Mouse (Mus musculus): Measurements from ENCODE around the gene Acvr1b. TPM values are rescaled to one million over a fixed set of nuclear protein-coding genes. Genes with fewer than 3 reads are reported as not detected.

Gene Acvr1b
- total and polyA plus RNA-seq, 3 experiments, result 2.7 to 4.8 (median 2.9) TPM

GRCm38 (mm10) chr15:101240799-101241204 lies 66.9 kb downstream of the Acvr1b start:
- in situ Hi-C loops (cut with MboI; ENCODE audit: low pct_ligation_motif_present, low pct_unique_long_range_greater_than_20kb, low sequenced_read_pairs), result loop anchor here (5.0 kb wide), 1 partner anchor 36 kb away; no protein-coding TSS in a partner anchor
- dilution Hi-C loops (cut with MboI; ENCODE audit: extremely low pct_ligation_motif_present, extremely low pct_unique_long_range_greater_than_20kb, low sequenced_read_pairs), result no loop called here
- Histone ChIP-seq H3K9ac (ENCODE audit: insufficient read depth, low read depth) (no peak overlapping the region), H3K27me3 (replicated peaks) (peaks cover 26% of the 10 kb centered on the region), H3K27ac (ENCODE audit: insufficient read depth, low read depth) (no peak overlapping the region), H3K9me3 (replicated peaks; ENCODE audit: low read length) (no peaks in the 10 kb centered on the region), H3K4me2 (ENCODE audit: insufficient read depth, low read depth, poor library complexity, severe bottlenecking) (peak overlapping the region; percentile 84), H3K79me2 (replicated peaks; ENCODE audit: control insufficient read depth, extremely low read depth, insufficient read depth, poor library complexity, severe bottlenecking) (no peaks in the 10 kb centered on the region), H3K4me1 (ENCODE audit: control insufficient read depth in 1 of 2, insufficient read depth in 2 of 2) (peaks cover under 1 to 44% of the 10 kb centered on the region in 2 experiments; a peak in 3 of 4 replicates), H3K4me3 (replicated peaks in 1 of 3; ENCODE audit: low read depth in 2 of 3, low read length in 2 of 3, poor library complexity in 1 of 3) (peak overlapping the region in 1 of 3 experiments; percentile 21), H3K36me3 (replicated peaks in 1 of 2; ENCODE audit: control insufficient read depth in 1 of 2, insufficient read depth in 1 of 2, low read length in 1 of 2) (no peaks in the 10 kb centered on the region)
- DNase-seq (ENCODE audit: extremely low read depth), result peak; percentile 92
- 0 out of 2 replicates have a peak, but pooled peaks have one; percentile 15 for TF ChIP-seq ETS1 (conservative IDR thresholded peaks at IDR 0.05; ENCODE audit: low read depth, low read length)
- no peak for TF ChIP-seq MAFK (IDR thresholded peaks at IDR 0.05; ENCODE audit: insufficient replicate concordance, low read length)
- TF ChIP-seq ELF1 (IDR thresholded peaks at IDR 0.05; ENCODE audit: low read depth, low read length), result peak; percentile 23; the same call in 1 of the 2 replicates
- peak; percentile 100 for TF ChIP-seq RAD21 (IDR thresholded peaks at IDR 0.05; ENCODE audit: low read depth, low read length)
- TF ChIP-seq E2F4 (IDR thresholded peaks at IDR 0.05; ENCODE audit: insufficient replicate concordance, low read depth, low read length), result no peak
- TF ChIP-seq CTCF (conservative IDR thresholded peaks at IDR 0.05 in 1 of 2, IDR thresholded peaks at IDR 0.05 in 1 of 2; ENCODE audit: low read depth in 2 of 2, low read length in 2 of 2), result peak; percentile 98 to 99
- TF ChIP-seq NELFE (IDR thresholded peaks at IDR 0.05; ENCODE audit: low read depth, low read length), result peak; percentile 27; the same call in 1 of the 2 replicates
- TF ChIP-seq ZC3H11A (IDR thresholded peaks at IDR 0.05; ENCODE audit: low read depth, low read length), result peak; percentile 82
- TF ChIP-seq SIN3A (IDR thresholded peaks at IDR 0.05; ENCODE audit: low read length), result peak; percentile 65; the same call in 1 of the 2 replicates
- TF ChIP-seq SMC3 (IDR thresholded peaks at IDR 0.05; ENCODE audit: low read depth, low read length), result peak; percentile 95
- no peak for TF ChIP-seq BHLHE40 (IDR thresholded peaks at IDR 0.05; ENCODE audit: low read depth, low read length)
- TF ChIP-seq MXI1 (IDR thresholded peaks at IDR 0.05; ENCODE audit: low read depth, low read length), result peak; percentile 53; the same call in 1 of the 2 replicates
- no peak for TF ChIP-seq MAX (IDR thresholded peaks at IDR 0.05; ENCODE audit: low read length)
- no peak for TF ChIP-seq CHD1 (IDR thresholded peaks at IDR 0.05; ENCODE audit: low read depth, low read length)

GRCm38 (mm10) chr15:101241236-101241635 lies 67.4 kb downstream of the Acvr1b start:
- H3K4me1 ChIP-seq (ENCODE audit: control insufficient read depth in 1 of 2, insufficient read depth in 2 of 2), result peaks cover 0 to 42% of the 10 kb centered on the region in 2 experiments; a peak in 3 of 4 replicates
- peaks cover 26% of the 10 kb centered on the region for H3K27me3 ChIP-seq (replicated peaks)
- H3K4me2 ChIP-seq (ENCODE audit: insufficient read depth, low read depth, poor library complexity, severe bottlenecking), result peak overlapping the region; percentile 84
- TF ChIP-seq MAX (IDR thresholded peaks at IDR 0.05; ENCODE audit: low read length), result no peak
- no peak for TF ChIP-seq MAFK (IDR thresholded peaks at IDR 0.05; ENCODE audit: insufficient replicate concordance, low read length)
- TF ChIP-seq MEF2A (IDR thresholded peaks at IDR 0.05; ENCODE audit: borderline replicate concordance, low read depth, low read length), result no peak
- no peak for TF ChIP-seq TBP (conservative IDR thresholded peaks at IDR 0.05; ENCODE audit: low read depth, low read length)
- no peak for TF ChIP-seq USF2 (conservative IDR thresholded peaks at IDR 0.05; ENCODE audit: low read depth, low read length)
- no peak for TF ChIP-seq NELFE (IDR thresholded peaks at IDR 0.05; ENCODE audit: low read depth, low read length)
- H3K9ac ChIP-seq (ENCODE audit: insufficient read depth, low read depth), result no peak overlapping the region
- in situ Hi-C loops (cut with MboI; ENCODE audit: low pct_ligation_motif_present, low pct_unique_long_range_greater_than_20kb, low sequenced_read_pairs), result loop anchor here (5.0 kb wide), 1 partner anchor 36 kb away; no protein-coding TSS in a partner anchor
- no peaks in the 10 kb centered on the region for H3K79me2 ChIP-seq (replicated peaks; ENCODE audit: control insufficient read depth, extremely low read depth, insufficient read depth, poor library complexity, severe bottlenecking)
- no peaks in the 10 kb centered on the region for H3K9me3 ChIP-seq (replicated peaks; ENCODE audit: low read length)
- no peak for DNase-seq (ENCODE audit: extremely low read depth)
- H3K27ac ChIP-seq (ENCODE audit: insufficient read depth, low read depth), result no peak overlapping the region
- dilution Hi-C loops (cut with MboI; ENCODE audit: extremely low pct_ligation_motif_present, extremely low pct_unique_long_range_greater_than_20kb, low sequenced_read_pairs), result no loop called here
- no peak overlapping the region for H3K4me3 ChIP-seq (replicated peaks in 1 of 3; ENCODE audit: low read depth in 2 of 3, low read length in 2 of 3, poor library complexity in 1 of 3)
- H3K36me3 ChIP-seq (replicated peaks in 1 of 2; ENCODE audit: control insufficient read depth in 1 of 2, insufficient read depth in 1 of 2, low read length in 1 of 2), result no peaks in the 10 kb centered on the region
